ENCODE assay signal across 19 mouse cellular contexts in the genomic region with DNA sequence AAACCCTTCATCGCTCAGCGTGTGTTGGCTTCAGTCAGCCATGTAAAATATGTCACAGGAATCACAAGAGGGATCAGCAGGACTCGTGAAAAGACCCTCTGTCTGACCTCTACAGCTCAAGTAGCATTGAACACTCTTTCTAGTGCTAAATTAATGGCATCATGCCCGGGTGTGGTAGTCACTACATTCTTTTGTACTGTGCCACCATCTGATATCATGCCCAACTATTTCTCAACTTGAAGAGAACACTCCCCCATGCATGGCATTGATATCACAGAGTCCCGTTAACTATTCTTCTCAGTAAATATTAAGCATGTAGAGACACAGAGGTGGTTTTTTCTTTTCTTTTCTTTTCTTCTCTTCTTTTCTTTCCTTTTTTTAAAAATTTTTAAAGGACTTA.
DNase-seq lines count a peak whose midpoint lies in the region; ATAC-seq and TF ChIP-seq lines count a peak whose summit lies in the region.
"Had no signal": no experiment of that assay in that cellular context is flagged by ENCODE, and none has a peak within 500 bp of the region (broad histone marks: within the 10 kb centered on the region; RNA-seq: fewer than 3 reads in every experiment).

No protein-coding gene starts in this region.

- no peak overlapping the region for H3K4me2 ChIP-seq in forebrain, embryonic 14.5 days (ENCODE audit: low read length)
- H3K4me2 ChIP-seq in midbrain, embryonic 16.5 days (ENCODE audit: low read length), result no peak overlapping the region
- H3K4me2 ChIP-seq in midbrain, embryonic 11.5 days, result no peak overlapping the region
- no peak overlapping the region for H3K4me2 ChIP-seq in forebrain, embryonic 16.5 days (ENCODE audit: low read length)
- no peak overlapping the region for H3K4me2 ChIP-seq in midbrain, postnatal 0 days (ENCODE audit: low read depth, low read length, poor library complexity, severe bottlenecking)
- H3K4me2 ChIP-seq: neural tube, embryonic 12.5 days had no signal

- TF ChIP-seq CTCF in midbrain, postnatal 0 days (IDR thresholded peaks at IDR 0.05), result no peak

- H3K9ac ChIP-seq in forebrain, embryonic 14.5 days (ENCODE audit: low read length), result no peak overlapping the region
- H3K9ac ChIP-seq in midbrain, embryonic 16.5 days (ENCODE audit: low read depth, low read length), result no peak overlapping the region
- H3K9ac ChIP-seq in midbrain, embryonic 11.5 days (ENCODE audit: low read length), result no peak overlapping the region
- no peak overlapping the region for H3K9ac ChIP-seq in forebrain, embryonic 16.5 days (replicated peaks; ENCODE audit: low read depth, low read length)
- H3K9ac ChIP-seq in midbrain, postnatal 0 days (replicated peaks; ENCODE audit: low read length, poor library complexity, severe bottlenecking), result no peak overlapping the region
- H3K9ac ChIP-seq: liver, embryonic 14.5 days; neural tube, embryonic 12.5 days had no signal

- H3K27ac ChIP-seq in forebrain, embryonic 14.5 days (ENCODE audit: low read depth, low read length), result no peak overlapping the region
- no peak overlapping the region for H3K27ac ChIP-seq in forebrain, embryonic 10.5 days
- H3K27ac ChIP-seq in midbrain, embryonic 16.5 days (ENCODE audit: low read length), result 0 out of 2 replicates have a peak overlapping the region, but pooled peaks have one; percentile 11
- H3K27ac ChIP-seq in midbrain, embryonic 11.5 days (ENCODE audit: low read depth, low read length), result no peak overlapping the region
- H3K27ac ChIP-seq in forebrain, embryonic 16.5 days (ENCODE audit: low read length), result no peak overlapping the region; the same call in 1 of the 2 replicates
- H3K27ac ChIP-seq in midbrain, postnatal 0 days (ENCODE audit: low read depth, low read length), result no peak overlapping the region
- H3K27ac ChIP-seq: gastrocnemius, adult 2 months; kidney, postnatal 0 days; liver, embryonic 14.5 days; neural tube, embryonic 12.5 days; stomach, postnatal 0 days had no signal

- no peaks in the 10 kb centered on the region for H3K27me3 ChIP-seq in forebrain, embryonic 14.5 days (replicated peaks; ENCODE audit: control insufficient read depth, insufficient read depth, low read length)
- H3K27me3 ChIP-seq in forebrain, embryonic 10.5 days (ENCODE audit: poor library complexity, severe bottlenecking), result peaks cover 69% of the 10 kb centered on the region
- no peaks in the 10 kb centered on the region for H3K27me3 ChIP-seq in midbrain, embryonic 16.5 days (ENCODE audit: control insufficient read depth, insufficient read depth, low read depth, low read length)
- H3K27me3 ChIP-seq in midbrain, embryonic 11.5 days (ENCODE audit: control insufficient read depth, insufficient read depth, low read length), result no peaks in the 10 kb centered on the region
- H3K27me3 ChIP-seq in forebrain, embryonic 16.5 days (replicated peaks; ENCODE audit: control insufficient read depth, insufficient read depth, low read length), result no peaks in the 10 kb centered on the region
- H3K27me3 ChIP-seq in midbrain, postnatal 0 days (ENCODE audit: insufficient read depth, low read length), result no peaks in the 10 kb centered on the region
- H3K27me3 ChIP-seq: neural tube, embryonic 12.5 days had no signal

- H3K9me3 ChIP-seq in forebrain, embryonic 14.5 days (replicated peaks; ENCODE audit: control insufficient read depth, low read length), result no peaks in the 10 kb centered on the region
- H3K9me3 ChIP-seq in forebrain, embryonic 10.5 days, result no peaks in the 10 kb centered on the region
- H3K9me3 ChIP-seq in midbrain, embryonic 16.5 days (replicated peaks; ENCODE audit: control insufficient read depth, low read length, poor library complexity, severe bottlenecking), result no peaks in the 10 kb centered on the region
- no peaks in the 10 kb centered on the region for H3K9me3 ChIP-seq in midbrain, embryonic 11.5 days (ENCODE audit: control insufficient read depth, low read length)
- no peaks in the 10 kb centered on the region for H3K9me3 ChIP-seq in forebrain, embryonic 16.5 days (ENCODE audit: control insufficient read depth, low read length)
- H3K9me3 ChIP-seq in midbrain, postnatal 0 days (ENCODE audit: low read length), result no peaks in the 10 kb centered on the region
- H3K9me3 ChIP-seq: neural tube, embryonic 12.5 days had no signal

- H3K36me3 ChIP-seq in forebrain, embryonic 14.5 days (ENCODE audit: control insufficient read depth, insufficient read depth, low read length), result no peaks in the 10 kb centered on the region
- H3K36me3 ChIP-seq in forebrain, embryonic 10.5 days (replicated peaks), result no peaks in the 10 kb centered on the region
- no peaks in the 10 kb centered on the region for H3K36me3 ChIP-seq in midbrain, embryonic 16.5 days (ENCODE audit: control insufficient read depth, insufficient read depth, low read length)
- H3K36me3 ChIP-seq in midbrain, embryonic 11.5 days (ENCODE audit: control insufficient read depth, insufficient read depth, low read length), result no peaks in the 10 kb centered on the region
- H3K36me3 ChIP-seq in forebrain, embryonic 16.5 days (ENCODE audit: control insufficient read depth, insufficient read depth), result no peaks in the 10 kb centered on the region
- no peaks in the 10 kb centered on the region for H3K36me3 ChIP-seq in midbrain, postnatal 0 days (ENCODE audit: insufficient read depth, low read length)
- H3K36me3 ChIP-seq: neural tube, embryonic 12.5 days had no signal

- peak; percentile 83 for ATAC-seq in forebrain, embryonic 14.5 days
- no peak for ATAC-seq in midbrain, embryonic 16.5 days
- no peak for ATAC-seq in midbrain, embryonic 11.5 days (ENCODE audit: low FRiP score)
- peak; percentile 54 for ATAC-seq in forebrain, embryonic 16.5 days
- no peak for ATAC-seq in midbrain, postnatal 0 days (ENCODE audit: low FRiP score)
- ATAC-seq: inflammation-experienced regulatory T-cells, adult 6 months had no signal

- 7% methylated on average over 5 of the region's 5 CpGs for WGBS in forebrain, embryonic 14.5 days
- 53% methylated on average over 5 of the region's 5 CpGs for WGBS in forebrain, embryonic 10.5 days
- 30% methylated on average over 5 of the region's 5 CpGs for WGBS in midbrain, embryonic 16.5 days
- WGBS in midbrain, embryonic 11.5 days, result 56% methylated on average over 5 of the region's 5 CpGs
- WGBS in forebrain, embryonic 16.5 days, result 6% methylated on average over 5 of the region's 5 CpGs
- 38% methylated on average over 5 of the region's 5 CpGs for WGBS in midbrain, postnatal 0 days

- peaks cover 26% of the 10 kb centered on the region for H3K4me1 ChIP-seq in forebrain, embryonic 14.5 days (ENCODE audit: control insufficient read depth, insufficient read depth, low read length)
- H3K4me1 ChIP-seq in forebrain, embryonic 10.5 days, result peaks cover 40% of the 10 kb centered on the region
- H3K4me1 ChIP-seq in midbrain, embryonic 16.5 days (ENCODE audit: control insufficient read depth, insufficient read depth, low read length), result peaks cover 18% of the 10 kb centered on the region
- peaks cover 4% of the 10 kb centered on the region for H3K4me1 ChIP-seq in midbrain, embryonic 11.5 days (ENCODE audit: control insufficient read depth, insufficient read depth, low read length)
- peaks cover 15% of the 10 kb centered on the region for H3K4me1 ChIP-seq in forebrain, embryonic 16.5 days (replicated peaks; ENCODE audit: control insufficient read depth, insufficient read depth, low read length)
- H3K4me1 ChIP-seq in midbrain, postnatal 0 days (ENCODE audit: insufficient read depth, low read length), result no peaks in the 10 kb centered on the region

- DNase-seq in forebrain, embryonic 14.5 days (ENCODE audit: low spot score), result peak; percentile 83
- DNase-seq in forebrain, embryonic 10.5 days (ENCODE audit: extremely low spot score, low spot score), result no peak
- DNase-seq in midbrain, embryonic 11.5 days (ENCODE audit: low spot score, missing footprints), result no peak
- peak; percentile 40 for DNase-seq in midbrain, postnatal 0 days (ENCODE audit: low spot score)
- DNase-seq in layer of hippocampus, postnatal 10 days (ENCODE audit: low spot score in 2 of 2), result no peak
- DNase-seq in right cerebral cortex, postnatal 36 days (ENCODE audit: low spot score in 2 of 2), result no peak
- DNase-seq: cerebellum, adult 18-20 months; gastrocnemius, adult 2 months; heart, adult 18-20 months; heart, postnatal 36 days; spleen, adult 18-20 months; thymus, postnatal 36 days had no signal

- no peak overlapping the region for H3K4me3 ChIP-seq in forebrain, embryonic 14.5 days (ENCODE audit: low read depth, low read length)
- H3K4me3 ChIP-seq in forebrain, embryonic 10.5 days, result no peak overlapping the region
- no peak overlapping the region for H3K4me3 ChIP-seq in midbrain, embryonic 16.5 days (ENCODE audit: low read depth, low read length)
- H3K4me3 ChIP-seq in midbrain, embryonic 11.5 days (ENCODE audit: low read depth, low read length), result no peak overlapping the region
- H3K4me3 ChIP-seq in forebrain, embryonic 16.5 days (replicated peaks; ENCODE audit: low read length), result no peak overlapping the region
- no peak overlapping the region for H3K4me3 ChIP-seq in midbrain, postnatal 0 days (ENCODE audit: low read depth, low read length)
- H3K4me3 ChIP-seq: gastrocnemius, adult 2 months; neural tube, embryonic 12.5 days had no signal

Comparison
In these comparisons a context has a peak if more than half of its experiments do, and no peak if none do; other contexts are left out.
1. DNase-seq: peak in forebrain, embryonic 14.5 days (single experiment) and midbrain, postnatal 0 days (single experiment); none in forebrain, embryonic 10.5 days (single experiment), midbrain, embryonic 11.5 days (single experiment), layer of hippocampus, postnatal 10 days (0 of 2) and right cerebral cortex, postnatal 36 days (0 of 2).
2. ATAC-seq: peak in forebrain, embryonic 14.5 days (single experiment) and forebrain, embryonic 16.5 days (single experiment); none in midbrain, embryonic 16.5 days (single experiment), midbrain, embryonic 11.5 days (single experiment) and midbrain, postnatal 0 days (single experiment).